22 mouse cellular contexts compared by ENCODE assay signal in the genomic region with DNA sequence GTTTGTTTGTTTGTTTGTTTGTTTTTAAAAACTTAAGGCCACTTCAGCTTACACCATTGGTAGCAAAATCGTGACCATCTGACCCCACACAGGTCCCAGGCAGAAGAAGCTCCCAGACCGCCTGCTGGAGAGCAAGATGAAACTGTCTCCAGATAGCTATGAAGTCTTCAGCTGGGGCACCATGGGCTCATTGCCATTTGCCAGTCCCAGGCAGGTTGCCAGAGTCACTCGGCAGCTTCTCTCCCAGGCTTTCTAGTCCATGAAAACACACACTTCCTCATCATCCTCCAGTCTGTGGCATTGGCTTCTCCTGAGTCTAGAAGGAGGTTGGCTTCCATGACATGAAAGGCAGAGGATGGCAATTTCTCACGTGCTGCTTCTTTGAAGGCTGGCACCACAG.
DNase-seq lines count a peak whose midpoint lies in the region; ATAC-seq lines count a peak whose summit lies in the region.
"Had no signal": no experiment of that assay in that cellular context is flagged by ENCODE, and none has a peak within 500 bp of the region (broad histone marks: within the 10 kb centered on the region; RNA-seq: fewer than 3 reads in every experiment).

No protein-coding gene starts in this region.

- no peak for ATAC-seq in cerebellum, adult (ENCODE audit: insufficient number of reproducible peaks, low FRiP score, low TSS enrichment)
- ATAC-seq: forebrain, embryonic 15.5 days; intestine, postnatal 0 days; liver, embryonic 12.5 days; liver, postnatal 0 days had no signal

- peak; percentile 51 for DNase-seq in cerebellum, adult 11 months
- DNase-seq in adipocyte (ENCODE audit: low spot score), result peak; percentile 16
- DNase-seq in cerebellum, adult 8-10 months, result peak; percentile 55
- DNase-seq in cerebellum, postnatal 25 days, result peak; percentile 70 to 81
- no peak for DNase-seq in heart, adult 8-10 months (ENCODE audit: low spot score)
- no peak for DNase-seq in urinary bladder, postnatal 4 days (ENCODE audit: low spot score in 2 of 2)
- DNase-seq: adrenal gland, postnatal 10 days; gastrocnemius, postnatal 25 days; heart, adult 18-20 months; heart, postnatal 10 days; kidney, adult 9 months; kidney, postnatal 14 days; liver, postnatal 0 days; lung, postnatal 4 days; midbrain, embryonic 14.5 days; right cerebral cortex, postnatal 14 days; thymus, adult 18-20 months; thymus, postnatal 36 days had no signal

Comparison
In these comparisons a context has a peak if more than half of its experiments do, and no peak if none do; other contexts are left out.
1. DNase-seq: peak in cerebellum, adult 11 months (single experiment), adipocyte (single experiment), cerebellum, adult 8-10 months (single experiment) and cerebellum, postnatal 25 days (2 of 2); none in heart, adult 8-10 months (single experiment) and urinary bladder, postnatal 4 days (0 of 2).